Mouse (Mus musculus) left cerebral cortex, postnatal 25 days (tissue): ENCODE results near the gene Cdyl. TPM values are rescaled to one million over a fixed set of nuclear protein-coding genes. Genes with fewer than 3 reads are reported as not detected.

Experiments used
- DNase-seq, 2 experiments: peaks; one replicate each; pipeline ENCODE4 v3.0.0; 2022; ENCODE audit warnings: low spot score in 2 of 2, mixed read lengths in 1 of 2
- intact Hi-C: fragments of 180-260 bp; cut with DNase I; formaldehyde crosslinking; loops from one replicate; pipeline ENCODE4 v1.15.1; 2025
- total RNA-seq, 2 experiments: library from RNA; stranded (reverse); gene quantifications; 2 replicates each; pipeline ENCODE4 v1.2.3; 2021

Gene Cdyl
- total RNA-seq, 2 experiments from 2014 or later = 30.1 to 32.9 TPM

- intact Hi-C loops = no loop called here
- no peak for DNase-seq
These were observed 129.9 kb downstream of the Cdyl start for GRCm38 (mm10) chr13:35789577-35789976.

- no peak for DNase-seq
- intact Hi-C loops = no loop called here
These were observed 130.8 kb downstream of the Cdyl start for GRCm38 (mm10) chr13:35790431-35790830.

- DNase-seq = no peak
- intact Hi-C loops = no loop called here
These were observed 134.7 kb downstream of the Cdyl start for GRCm38 (mm10) chr13:35794309-35794708.

GRCm38 (mm10) chr13:35794774-35795173 is 135.1 kb downstream of the Cdyl start:
- intact Hi-C loops = no loop called here
- no peak for DNase-seq

GRCm38 (mm10) chr13:35795887-35796286 is 136.3 kb downstream of the Cdyl start:
- intact Hi-C loops = no loop called here
- no peak for DNase-seq

GRCm38 (mm10) chr13:35796352-35796751 is 136.7 kb downstream of the Cdyl start:
- DNase-seq = no peak
- intact Hi-C loops = no loop called here

- DNase-seq = no peak
These were observed 138.3 kb downstream of the Cdyl start for GRCm38 (mm10) chr13:35797811-35798522.

GRCm38 (mm10) chr13:35798645-35799044 is 139.0 kb downstream of the Cdyl start:
- DNase-seq = peak; percentile 28 to 43
- intact Hi-C loops = no loop called here

More at GRCm38 (mm10) chr13:35797811-35798522, 138.3 kb downstream of the Cdyl start:
- intact Hi-C loops = no loop called here

- intact Hi-C loops = no loop called here
- no peak for DNase-seq
These were observed 140.6 kb downstream of the Cdyl start for GRCm38 (mm10) chr13:35800270-35800669.

GRCm38 (mm10) chr13:35805727-35806126 is 146.1 kb downstream of the Cdyl start:
- intact Hi-C loops = no loop called here
- no peak for DNase-seq

GRCm38 (mm10) chr13:35806165-35806564 is 146.5 kb downstream of the Cdyl start:
- intact Hi-C loops = no loop called here
- DNase-seq = no peak

- intact Hi-C loops = no loop called here
- no peak for DNase-seq
These were observed 147.4 kb downstream of the Cdyl start for GRCm38 (mm10) chr13:35807016-35807415.

GRCm38 (mm10) chr13:35807525-35807924 is 147.9 kb downstream of the Cdyl start:
- DNase-seq = no peak
- intact Hi-C loops = no loop called here

- intact Hi-C loops = no loop called here
- DNase-seq = no peak
These were observed 148.3 kb downstream of the Cdyl start for GRCm38 (mm10) chr13:35807940-35808339.

- intact Hi-C loops = no loop called here
- no peak for DNase-seq
These were observed 149.9 kb downstream of the Cdyl start for GRCm38 (mm10) chr13:35809252-35810159.

GRCm38 (mm10) chr13:35810160-35810537 is 150.5 kb downstream of the Cdyl start:
- intact Hi-C loops = no loop called here
- no peak for DNase-seq

GRCm38 (mm10) chr13:35811361-35812190 is 151.9 kb downstream of the Cdyl start:
- intact Hi-C loops = no loop called here
- DNase-seq = no peak

GRCm38 (mm10) chr13:35812191-35812440 is 152.5 kb downstream of the Cdyl start:
- intact Hi-C loops = no loop called here
- no peak for DNase-seq

- intact Hi-C loops = no loop called here
- no peak for DNase-seq
These were observed 153.9 kb downstream of the Cdyl start for GRCm38 (mm10) chr13:35813348-35814127.
